Mouse (Mus musculus): ENCODE results near the gene Zfyve1. TPM values are rescaled to one million over a fixed set of nuclear protein-coding genes. Genes with fewer than 3 reads are reported as not detected.
"Not testable (repeated sequence)": the region's sequence is repeated elsewhere in the genome, so short reads cannot be mapped to it uniquely, and the experiment has no call there.

The Zfyve1 gene
- polyA plus RNA-seq (2015; fragmentation: Nextera tagmentation; extraction: Ambion mirVana): 13.8 and 15.6 TPM in 2 replicates

GRCm38 (mm10) chr12:83597025-83597501 lies at the start of gene Zfyve1:
TSS of gene Zfyve1 (minus strand) at chr12:83597222.
- Histone ChIP-seq H3K27ac (peak within 1 kb of the TSS; percentile 80), H3K9me3 (no peaks in the 10 kb centered on the region), H3K4me2 (peak within 1 kb of the TSS; percentile 65), H3K4me3 (replicated peaks) (peak within 1 kb of the TSS; percentile 97), H3K9ac (peak within 1 kb of the TSS; percentile 96), H3K4me1 (peaks cover 9% of the 10 kb centered on the region), H3K36me3 (no peaks in the 10 kb centered on the region; the same call in 1 of the 2 replicates), H3K27me3 (replicated peaks) (no peaks in the 10 kb centered on the region)
- ATAC-seq (ENCODE audit: insufficient read depth, low FRiP score, low read depth): peak; percentile 99
- WGBS: under 1% methylated on average over 28 of the region's 28 CpGs

- no peak for ATAC-seq (ENCODE audit: insufficient read depth, low FRiP score, low read depth)
- Histone ChIP-seq H3K27me3 (replicated peaks) (no peaks in the 10 kb centered on the region), H3K9ac (no peak overlapping the region), H3K4me3 (replicated peaks) (no peak overlapping the region), H3K36me3 (peaks cover 24% of the 10 kb centered on the region), H3K4me2 (no peak overlapping the region), H3K27ac (no peak overlapping the region), H3K9me3 (no peaks in the 10 kb centered on the region), H3K4me1 (no peaks in the 10 kb centered on the region)
- 73% methylated on average over 1 of the region's 1 CpGs for WGBS
Measured at GRCm38 (mm10) chr12:83643116-83643515, 46.1 kb upstream of the Zfyve1 start.

- Histone ChIP-seq H3K9ac (no peak overlapping the region), H3K4me3 (replicated peaks) (no peak overlapping the region), H3K4me1 (no peaks in the 10 kb centered on the region), H3K4me2 (no peak overlapping the region), H3K36me3 (peaks cover 27% of the 10 kb centered on the region), H3K9me3 (no peaks in the 10 kb centered on the region), H3K27ac (no peak overlapping the region), H3K27me3 (replicated peaks) (no peaks in the 10 kb centered on the region)
- WGBS: 93% methylated on average over 2 of the region's 2 CpGs
- ATAC-seq (ENCODE audit: insufficient read depth, low FRiP score, low read depth): no peak
Measured at GRCm38 (mm10) chr12:83641233-83641632, 44.2 kb upstream of the Zfyve1 start.

GRCm38 (mm10) chr12:83633807-83634206 lies 36.8 kb upstream of the Zfyve1 start:
- Histone ChIP-seq H3K4me2 (peak overlapping the region; percentile 55; the same call in 1 of the 2 replicates), H3K27ac (no peak overlapping the region), H3K9ac (no peak overlapping the region), H3K27me3 (replicated peaks) (no peaks in the 10 kb centered on the region), H3K36me3 (peaks cover 9% of the 10 kb centered on the region), H3K4me1 (peaks cover 2% of the 10 kb centered on the region; the same call in 1 of the 2 replicates), H3K9me3 (no peaks in the 10 kb centered on the region), H3K4me3 (replicated peaks) (no peak overlapping the region)
- 38% methylated on average over 2 of the region's 2 CpGs for WGBS
- ATAC-seq (ENCODE audit: insufficient read depth, low FRiP score, low read depth): no peak

GRCm38 (mm10) chr12:83632680-83633025 lies 35.6 kb upstream of the Zfyve1 start:
- H3K36me3 ChIP-seq: peaks cover 6% of the 10 kb centered on the region
- no peaks in the 10 kb centered on the region for H3K9me3 ChIP-seq
- ATAC-seq (ENCODE audit: insufficient read depth, low FRiP score, low read depth): 0 out of 2 replicates have a peak, but pooled peaks have one; percentile 5
- peak overlapping the region; percentile 75 for H3K4me3 ChIP-seq (replicated peaks)
- no peaks in the 10 kb centered on the region for H3K27me3 ChIP-seq (replicated peaks)
- WGBS: 0% methylated on average over 20 of the region's 20 CpGs
- peak overlapping the region; percentile 55 for H3K4me2 ChIP-seq
- H3K9ac ChIP-seq: peak overlapping the region; percentile 47
- H3K4me1 ChIP-seq: peaks cover 2% of the 10 kb centered on the region; the same call in 1 of the 2 replicates
- H3K27ac ChIP-seq: peak overlapping the region; percentile 97

GRCm38 (mm10) chr12:83631743-83632679 lies 35.0 kb upstream of the Zfyve1 start:
- peak; percentile 100 for ATAC-seq (ENCODE audit: insufficient read depth, low FRiP score, low read depth)
- Histone ChIP-seq H3K9me3 (no peaks in the 10 kb centered on the region), H3K9ac (peak overlapping the region; percentile 66), H3K4me2 (peak overlapping the region; percentile 55), H3K27me3 (replicated peaks) (no peaks in the 10 kb centered on the region), H3K27ac (peak overlapping the region; percentile 97), H3K36me3 (no peaks in the 10 kb centered on the region; the same call in 1 of the 2 replicates), H3K4me3 (replicated peaks) (peak overlapping the region; percentile 75), H3K4me1 (peaks cover 2% of the 10 kb centered on the region; the same call in 1 of the 2 replicates)
- WGBS: under 1% methylated on average over 57 of the region's 68 CpGs

- peak within 1 kb of the TSS; percentile 66 for H3K9ac ChIP-seq
- not testable (repeated sequence) for H3K27me3 ChIP-seq (replicated peaks); H3K36me3 ChIP-seq; H3K9me3 ChIP-seq; H3K4me1 ChIP-seq; ATAC-seq (ENCODE audit: insufficient read depth, low FRiP score, low read depth)
- H3K4me3 ChIP-seq (replicated peaks): peak within 1 kb of the TSS; percentile 75
- peak within 1 kb of the TSS; percentile 97 for H3K27ac ChIP-seq
- no CpG with 5 or more reads among the region's 5 CpGs for WGBS
- peak within 1 kb of the TSS; percentile 50 for H3K4me2 ChIP-seq
Measured at GRCm38 (mm10) chr12:83630936-83631335, 33.9 kb upstream of the Zfyve1 start, which contains the start of gene Rbm25. TSS of gene Rbm25 (plus strand) at chr12:83631236.

- H3K4me3 ChIP-seq (replicated peaks): no peak overlapping the region
- H3K36me3 ChIP-seq: no peaks in the 10 kb centered on the region
- no peak overlapping the region for H3K4me2 ChIP-seq
- ATAC-seq (ENCODE audit: insufficient read depth, low FRiP score, low read depth): no peak
- no peaks in the 10 kb centered on the region for H3K4me1 ChIP-seq
- no peaks in the 10 kb centered on the region for H3K27me3 ChIP-seq (replicated peaks)
- no peaks in the 10 kb centered on the region for H3K9me3 ChIP-seq
- no peak overlapping the region for H3K9ac ChIP-seq
- WGBS: 74% methylated on average over 1 of the region's 1 CpGs
- no peak overlapping the region for H3K27ac ChIP-seq
Measured at GRCm38 (mm10) chr12:83624321-83624720, 27.3 kb upstream of the Zfyve1 start.

GRCm38 (mm10) chr12:83622031-83622755 lies 25.2 kb upstream of the Zfyve1 start:
- 71% methylated on average over 6 of the region's 6 CpGs for WGBS

GRCm38 (mm10) chr12:83620694-83621093 lies 23.7 kb upstream of the Zfyve1 start:
- H3K4me2 ChIP-seq; H3K4me3 ChIP-seq (replicated peaks); H3K4me1 ChIP-seq; H3K27ac ChIP-seq; H3K9me3 ChIP-seq; H3K27me3 ChIP-seq (replicated peaks); H3K9ac ChIP-seq; ATAC-seq (ENCODE audit: insufficient read depth, low FRiP score, low read depth); H3K36me3 ChIP-seq: not testable (repeated sequence)
- WGBS: 56% methylated on average over 23 of the region's 23 CpGs

More at GRCm38 (mm10) chr12:83622031-83622755, 25.2 kb upstream of the Zfyve1 start:
- Histone ChIP-seq H3K4me3 (replicated peaks) (no peak overlapping the region), H3K27me3 (replicated peaks) (no peaks in the 10 kb centered on the region), H3K4me1 (no peaks in the 10 kb centered on the region), H3K27ac (no peak overlapping the region), H3K4me2 (no peak overlapping the region), H3K9me3 (no peaks in the 10 kb centered on the region), H3K9ac (no peak overlapping the region), H3K36me3 (no peaks in the 10 kb centered on the region)
- ATAC-seq (ENCODE audit: insufficient read depth, low FRiP score, low read depth): no peak

- WGBS: 72% methylated on average over 2 of the region's 2 CpGs
- H3K27ac ChIP-seq: no peak overlapping the region
- no peak for ATAC-seq (ENCODE audit: insufficient read depth, low FRiP score, low read depth)
- H3K4me3 ChIP-seq (replicated peaks): no peak overlapping the region
- no peak overlapping the region for H3K4me2 ChIP-seq
- H3K27me3 ChIP-seq (replicated peaks): no peaks in the 10 kb centered on the region
- no peaks in the 10 kb centered on the region for H3K36me3 ChIP-seq
- H3K9ac ChIP-seq: no peak overlapping the region
- no peaks in the 10 kb centered on the region for H3K4me1 ChIP-seq
- H3K9me3 ChIP-seq: no peaks in the 10 kb centered on the region
Measured at GRCm38 (mm10) chr12:83618981-83619380, 22.0 kb upstream of the Zfyve1 start.
